Mouse (Mus musculus): ENCODE measurements at regions not wholly inside any gene's neighbourhood (a gene's known extent, or its start where the extent isn't known, plus 50 kb on each side); places are given as distances from the start of the nearest gene placed in this dataset.
A peak's percentile ranks its signal among the peaks of the same experiment; 100 is the strongest.

DNA sequence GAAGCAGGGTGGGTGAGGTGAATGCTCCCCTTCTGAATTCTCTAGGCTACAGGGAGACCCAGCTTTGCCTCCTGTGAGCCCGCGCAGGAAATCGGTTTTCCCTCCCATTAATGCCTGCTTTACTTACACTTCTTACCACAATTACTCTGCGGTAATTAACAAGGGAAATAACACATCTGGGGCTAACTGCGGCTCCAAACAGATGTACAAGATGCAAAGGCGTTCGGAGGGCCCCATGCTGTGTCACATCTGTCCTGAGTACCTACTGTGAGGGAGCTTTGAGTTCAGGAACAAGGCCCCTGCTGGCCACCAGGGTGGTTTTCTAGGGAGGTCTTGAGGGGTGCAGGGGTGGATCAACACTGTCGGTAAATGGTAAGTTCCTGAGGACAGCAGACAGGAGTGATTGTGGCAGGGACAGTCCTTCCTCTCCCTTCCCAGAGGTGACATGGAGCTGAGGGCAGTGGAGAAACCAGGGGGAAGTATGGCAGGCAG is 184.0 kb upstream of the Zfp618 start:
- Histone ChIP-seq H3K9me3 (no peaks in the 10 kb centered on the region), H3K27ac (no peak overlapping the region), H3K4me2 (peak overlapping the region; percentile 66), H3K4me1 (peaks cover 9% of the 10 kb centered on the region), H3K4me3 (peak overlapping the region; percentile 41), H3K27me3 (replicated peaks) (no peaks in the 10 kb centered on the region), H3K9ac (peak overlapping the region; percentile 3; the same call in 1 of the 2 replicates), H3K36me3 (replicated peaks) (no peaks in the 10 kb centered on the region)
- peak; percentile 22 for ATAC-seq (replicated peaks)
- WGBS = 35% methylated on average over 8 of the region's 8 CpGs

DNA sequence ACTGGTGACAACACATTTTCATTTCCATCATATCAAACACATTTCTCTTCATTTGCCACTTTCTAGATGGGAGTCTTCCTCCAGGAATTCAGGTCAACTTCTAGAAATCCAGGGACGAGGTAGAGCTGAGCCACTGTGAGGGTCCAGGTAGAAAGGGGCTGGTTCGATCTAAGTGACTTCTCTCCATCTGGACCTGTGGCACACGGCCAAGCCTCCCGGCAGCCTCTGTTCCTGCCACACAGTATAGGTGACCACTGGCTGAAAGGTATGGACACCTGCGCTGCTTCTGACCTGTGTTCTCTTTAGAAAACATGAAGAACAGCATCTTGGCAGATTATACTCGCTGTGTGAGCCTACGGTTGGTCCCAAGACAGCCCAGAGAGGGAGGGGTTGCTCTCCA is 179.7 kb upstream of the Zfp618 start:
- no peaks in the 10 kb centered on the region for H3K9me3 ChIP-seq
- no peak overlapping the region for H3K4me2 ChIP-seq
- 89% methylated on average over 7 of the region's 7 CpGs for WGBS
- H3K27ac ChIP-seq = no peak overlapping the region
- no peak overlapping the region for H3K9ac ChIP-seq
- no peak for ATAC-seq (replicated peaks)
- peaks cover 8% of the 10 kb centered on the region for H3K4me1 ChIP-seq
- H3K27me3 ChIP-seq (replicated peaks) = no peaks in the 10 kb centered on the region
- H3K4me3 ChIP-seq = no peak overlapping the region
- no peaks in the 10 kb centered on the region for H3K36me3 ChIP-seq (replicated peaks)

GRCm38 (mm10) chr4:62789696-62790095 is 175.7 kb upstream of the Zfp618 start:
- Histone ChIP-seq H3K4me3 (no peak overlapping the region), H3K36me3 (replicated peaks) (no peaks in the 10 kb centered on the region), H3K4me2 (no peak overlapping the region), H3K9ac (no peak overlapping the region), H3K27ac (no peak overlapping the region), H3K27me3 (replicated peaks) (no peaks in the 10 kb centered on the region), H3K9me3 (no peaks in the 10 kb centered on the region), H3K4me1 (no peaks in the 10 kb centered on the region)
- WGBS = 56% methylated on average over 4 of the region's 4 CpGs
- no peak for ATAC-seq (replicated peaks)

- no peak overlapping the region for H3K4me3 ChIP-seq
- no peak overlapping the region for H3K4me2 ChIP-seq
- no peak for ATAC-seq (replicated peaks)
- no peaks in the 10 kb centered on the region for H3K9me3 ChIP-seq
- no peaks in the 10 kb centered on the region for H3K36me3 ChIP-seq (replicated peaks)
- no peaks in the 10 kb centered on the region for H3K4me1 ChIP-seq
- H3K27me3 ChIP-seq (replicated peaks) = no peaks in the 10 kb centered on the region
- H3K27ac ChIP-seq = no peak overlapping the region
- WGBS = 74% methylated on average over 5 of the region's 5 CpGs
- no peak overlapping the region for H3K9ac ChIP-seq
These were observed 171.8 kb upstream of the Zfp618 start for GRCm38 (mm10) chr4:62793582-62793981.

- Histone ChIP-seq H3K27me3 (replicated peaks) (no peaks in the 10 kb centered on the region), H3K27ac (no peak overlapping the region), H3K9me3 (no peaks in the 10 kb centered on the region), H3K9ac (no peak overlapping the region), H3K36me3 (replicated peaks) (no peaks in the 10 kb centered on the region), H3K4me3 (no peak overlapping the region), H3K4me2 (no peak overlapping the region), H3K4me1 (no peaks in the 10 kb centered on the region)
- ATAC-seq (replicated peaks) = no peak
- 66% methylated on average over 10 of the region's 10 CpGs for WGBS
These were observed 169.8 kb upstream of the Zfp618 start for GRCm38 (mm10) chr4:62795538-62795937.

DNA sequence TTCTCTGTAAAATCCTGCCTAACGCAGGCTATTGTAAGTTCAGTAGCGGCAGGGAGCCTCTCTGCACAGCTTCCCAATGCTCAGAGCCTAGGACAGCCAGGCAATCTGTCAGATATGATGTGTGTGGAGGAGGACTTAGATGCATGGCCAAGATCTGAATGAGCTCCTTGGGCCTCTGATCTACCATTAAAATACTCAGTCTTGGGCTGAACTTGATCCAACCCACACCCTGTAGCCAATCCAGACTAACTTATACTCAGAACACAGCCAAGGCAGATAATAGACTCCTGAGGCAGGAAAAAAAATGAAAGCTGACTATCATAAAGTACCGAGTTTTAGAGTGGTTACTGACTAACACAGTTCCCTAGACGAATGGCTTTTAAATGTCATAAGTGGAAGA is 165.4 kb upstream of the Zfp618 start:
- ATAC-seq (replicated peaks) = no peak
- H3K36me3 ChIP-seq (replicated peaks) = no peaks in the 10 kb centered on the region
- no peaks in the 10 kb centered on the region for H3K27me3 ChIP-seq (replicated peaks)
- no peaks in the 10 kb centered on the region for H3K9me3 ChIP-seq
- H3K9ac ChIP-seq = no peak overlapping the region
- H3K4me2 ChIP-seq = no peak overlapping the region
- no peaks in the 10 kb centered on the region for H3K4me1 ChIP-seq
- H3K4me3 ChIP-seq = no peak overlapping the region
- WGBS = 84% methylated on average over 4 of the region's 4 CpGs
- no peak overlapping the region for H3K27ac ChIP-seq

DNA sequence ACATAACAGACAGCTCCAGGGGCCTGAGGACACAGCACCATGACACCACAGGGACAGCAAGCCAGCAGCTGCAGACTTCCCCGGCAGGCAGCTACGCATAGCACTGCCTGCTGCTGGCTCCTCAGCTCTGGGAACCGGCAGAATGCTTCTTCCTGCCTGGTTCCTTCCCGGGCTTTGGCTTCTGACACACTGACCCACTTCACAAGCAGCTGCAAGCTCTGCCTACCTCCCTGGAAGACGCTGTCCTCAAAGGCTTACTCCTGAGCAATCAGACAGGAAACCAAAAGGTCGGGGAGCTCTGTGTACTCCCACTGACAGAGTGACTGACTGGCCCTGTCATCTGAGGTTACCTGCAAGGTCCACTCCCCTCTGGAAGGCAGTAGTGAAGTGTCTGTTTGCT is 159.5 kb upstream of the Zfp618 start:
- Histone ChIP-seq H3K4me2 (no peak overlapping the region), H3K9ac (no peak overlapping the region), H3K9me3 (no peaks in the 10 kb centered on the region), H3K27ac (no peak overlapping the region), H3K4me1 (no peaks in the 10 kb centered on the region), H3K27me3 (replicated peaks) (no peaks in the 10 kb centered on the region), H3K36me3 (replicated peaks) (no peaks in the 10 kb centered on the region), H3K4me3 (no peak overlapping the region)
- WGBS = 43% methylated on average over 6 of the region's 6 CpGs
- no peak for ATAC-seq (replicated peaks)

- H3K4me1 ChIP-seq = no peaks in the 10 kb centered on the region
- H3K4me2 ChIP-seq = no peak overlapping the region
- no peaks in the 10 kb centered on the region for H3K9me3 ChIP-seq
- no peak for ATAC-seq (replicated peaks)
- H3K9ac ChIP-seq = no peak overlapping the region
- H3K36me3 ChIP-seq (replicated peaks) = no peaks in the 10 kb centered on the region
- H3K27ac ChIP-seq = no peak overlapping the region
- 84% methylated on average over 2 of the region's 2 CpGs for WGBS
- no peaks in the 10 kb centered on the region for H3K27me3 ChIP-seq (replicated peaks)
- H3K4me3 ChIP-seq = no peak overlapping the region
These were observed 158.6 kb upstream of the Zfp618 start for GRCm38 (mm10) chr4:62806786-62807185.

DNA sequence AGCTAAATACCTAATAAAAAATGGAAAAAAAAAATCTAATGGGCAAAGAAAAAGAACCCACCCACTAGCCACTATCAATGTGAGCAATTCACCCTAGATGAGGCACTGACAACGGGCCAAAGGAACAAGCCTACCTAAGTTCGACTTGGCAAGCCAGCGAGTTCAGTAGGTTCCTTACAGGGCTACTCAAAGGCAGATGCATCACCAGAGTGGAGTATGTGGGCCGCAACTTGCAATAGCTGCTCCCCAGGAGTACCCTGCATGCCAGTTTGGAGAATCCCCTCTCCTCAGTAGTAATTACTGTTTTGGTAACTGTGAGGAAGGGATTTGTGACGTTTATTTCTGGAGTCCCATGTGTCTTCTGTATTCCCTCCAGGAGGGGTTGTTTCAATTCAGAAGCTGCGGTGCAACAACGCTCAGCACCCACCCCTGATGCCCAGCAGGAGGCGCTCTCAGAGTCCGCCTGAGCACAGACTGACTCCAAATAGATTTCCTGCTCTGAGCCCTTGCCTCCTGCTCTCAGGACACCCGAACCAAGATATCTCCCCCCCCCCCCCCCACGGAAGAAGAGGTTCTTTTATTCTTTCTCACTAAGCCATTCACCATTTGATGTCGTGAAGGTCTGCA is 157.3 kb upstream of the Zfp618 start:
- no peak overlapping the region for H3K4me3 ChIP-seq
- no peaks in the 10 kb centered on the region for H3K36me3 ChIP-seq (replicated peaks)
- H3K9me3 ChIP-seq = no peaks in the 10 kb centered on the region
- WGBS = 70% methylated on average over 12 of the region's 12 CpGs
- H3K9ac ChIP-seq = no peak overlapping the region
- ATAC-seq (replicated peaks) = no peak
- no peaks in the 10 kb centered on the region for H3K4me1 ChIP-seq
- H3K27me3 ChIP-seq (replicated peaks) = no peaks in the 10 kb centered on the region
- H3K4me2 ChIP-seq = no peak overlapping the region
- no peak overlapping the region for H3K27ac ChIP-seq

- Histone ChIP-seq H3K9ac (no peak overlapping the region), H3K9me3 (no peaks in the 10 kb centered on the region), H3K27ac (no peak overlapping the region), H3K4me2 (no peak overlapping the region), H3K27me3 (replicated peaks) (no peaks in the 10 kb centered on the region), H3K36me3 (replicated peaks) (no peaks in the 10 kb centered on the region), H3K4me1 (no peaks in the 10 kb centered on the region), H3K4me3 (no peak overlapping the region)
- ATAC-seq (replicated peaks) = no peak
- 98% methylated on average over 12 of the region's 12 CpGs for WGBS
These were observed 156.8 kb upstream of the Zfp618 start for GRCm38 (mm10) chr4:62808553-62808950.

DNA sequence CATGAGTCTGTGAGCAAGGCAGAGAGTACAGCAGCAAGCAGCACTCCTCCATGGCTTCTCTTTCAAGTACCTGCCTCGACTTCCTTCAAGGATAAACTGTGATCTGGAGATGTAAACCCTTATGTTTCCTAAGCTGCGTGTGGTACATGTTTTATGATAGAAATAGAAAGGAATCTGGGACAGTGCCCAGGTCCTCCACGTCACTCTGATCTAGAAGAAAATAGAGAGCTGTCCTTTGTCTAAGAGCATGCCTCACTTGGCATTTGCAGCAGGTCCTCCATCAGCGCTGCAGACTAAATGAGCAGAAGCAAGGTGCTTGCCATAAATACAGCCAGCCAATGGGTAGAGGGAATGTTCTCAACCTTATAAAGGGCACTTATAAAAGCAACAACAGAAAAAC is 156.3 kb upstream of the Zfp618 start:
- Histone ChIP-seq H3K9me3 (no peaks in the 10 kb centered on the region), H3K36me3 (replicated peaks) (no peaks in the 10 kb centered on the region), H3K4me2 (no peak overlapping the region), H3K4me1 (no peaks in the 10 kb centered on the region), H3K9ac (no peak overlapping the region), H3K27me3 (replicated peaks) (no peaks in the 10 kb centered on the region), H3K27ac (no peak overlapping the region), H3K4me3 (no peak overlapping the region)
- WGBS = 81% methylated on average over 4 of the region's 4 CpGs
- ATAC-seq (replicated peaks) = no peak

DNA sequence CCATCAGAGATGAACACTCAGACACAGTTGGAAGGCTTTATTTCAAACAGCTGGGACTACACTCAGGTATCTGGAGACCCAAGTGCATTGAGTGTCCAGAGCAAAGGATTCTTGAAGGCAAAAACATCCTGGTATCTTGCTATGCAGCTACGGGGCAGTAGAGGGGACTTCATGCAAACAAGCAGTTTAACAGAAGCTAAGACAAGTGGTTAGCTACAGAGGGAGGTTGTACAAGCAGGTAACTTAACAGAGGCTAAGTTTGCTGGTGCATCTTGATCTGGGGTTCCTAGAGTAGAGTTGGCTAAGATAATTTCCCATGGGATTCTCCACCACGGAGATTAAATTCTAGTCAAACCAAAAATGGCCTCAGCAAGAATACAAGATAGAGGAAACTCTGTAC is 145.5 kb upstream of the Zfp618 start:
- Histone ChIP-seq H3K27ac (no peak overlapping the region), H3K27me3 (replicated peaks) (no peaks in the 10 kb centered on the region), H3K36me3 (replicated peaks) (no peaks in the 10 kb centered on the region), H3K4me3 (no peak overlapping the region), H3K9me3 (no peaks in the 10 kb centered on the region), H3K9ac (no peak overlapping the region), H3K4me1 (peaks cover 6% of the 10 kb centered on the region), H3K4me2 (no peak overlapping the region)
- no peak for ATAC-seq (replicated peaks)
- WGBS = 94% methylated on average over 2 of the region's 2 CpGs

DNA sequence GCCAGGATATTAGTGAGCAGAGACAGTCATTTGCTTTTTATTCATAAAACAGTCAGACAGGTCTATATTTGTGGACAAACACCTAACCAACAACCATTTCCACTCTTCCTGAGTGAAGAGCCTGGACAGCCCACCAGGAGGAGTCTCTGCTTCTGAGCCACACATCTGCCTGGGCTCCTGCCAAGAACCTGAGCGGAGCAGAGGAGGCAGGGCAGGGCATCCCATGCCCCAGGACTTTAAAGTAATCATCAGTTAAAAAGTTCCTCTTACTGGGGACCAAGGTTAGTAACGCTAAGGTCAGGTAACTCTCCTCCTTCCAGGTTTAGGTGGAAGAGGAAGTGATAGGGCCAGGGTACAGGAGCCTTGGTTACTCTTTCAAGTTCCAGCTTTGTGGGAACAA is 144.1 kb upstream of the Zfp618 start:
- no peak overlapping the region for H3K4me2 ChIP-seq
- WGBS = 66% methylated on average over 2 of the region's 2 CpGs
- H3K36me3 ChIP-seq (replicated peaks) = no peaks in the 10 kb centered on the region
- no peaks in the 10 kb centered on the region for H3K9me3 ChIP-seq
- no peak overlapping the region for H3K9ac ChIP-seq
- H3K4me1 ChIP-seq = peaks cover 6% of the 10 kb centered on the region
- ATAC-seq (replicated peaks) = no peak
- no peak overlapping the region for H3K27ac ChIP-seq
- no peak overlapping the region for H3K4me3 ChIP-seq
- no peaks in the 10 kb centered on the region for H3K27me3 ChIP-seq (replicated peaks)
